Mouse (Mus musculus): ENCODE measurements around the gene Lyzl4.

Lyzl4 gene

DNA sequence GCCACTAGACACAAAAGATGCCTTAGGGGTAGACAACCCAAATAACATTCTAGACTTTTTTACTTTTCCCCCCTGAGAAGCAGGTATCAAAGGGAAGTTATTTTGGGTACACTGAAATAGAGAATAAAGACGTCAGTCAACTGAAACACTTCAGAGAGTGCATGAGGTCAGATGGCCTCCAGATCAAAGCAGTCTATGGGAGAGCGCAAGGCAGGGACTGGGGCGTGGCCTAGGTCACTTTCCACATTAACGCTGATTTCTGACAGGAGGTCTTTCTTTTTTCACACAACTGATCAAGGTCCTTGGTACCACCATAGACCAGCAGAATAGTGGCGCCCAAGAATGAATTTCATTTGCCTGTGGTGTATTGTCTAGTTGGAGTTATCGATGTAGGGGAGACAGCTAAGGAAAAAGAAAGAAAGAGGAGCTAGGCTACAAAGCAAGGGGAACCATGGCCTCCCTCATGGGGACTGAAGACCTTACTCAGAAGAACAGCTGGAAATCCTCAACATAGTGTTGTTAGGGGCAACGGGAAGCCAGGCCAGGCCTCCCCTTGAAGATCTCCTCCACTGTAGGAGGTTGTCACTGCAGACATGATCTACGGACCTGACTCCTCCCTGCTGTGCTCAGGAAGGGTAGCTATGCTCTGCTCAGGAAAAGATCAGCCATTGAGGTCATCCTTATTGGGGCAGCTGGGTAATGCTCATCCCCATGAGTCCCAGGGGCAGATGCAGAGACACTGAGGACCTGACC, 113.1 kb downstream of the Lyzl4 start:
- in situ Hi-C loops (cut with MboI), result no loop called here
